Mouse (Mus musculus) liver, adult (tissue): ENCODE results near the gene Tada2b.

Experiments
- GATA4 ChIP-seq: IDR thresholded peaks from 2 replicates; pipeline ENCODE4 v1.6.1; 2014; ENCODE audit warnings: mild to moderate bottlenecking, low read length; ENCODE audit not compliant: insufficient replicate concordance

Gene Tada2b

GRCm38 (mm10) chr5:36427831-36428230, 56.3 kb downstream of the Tada2b start:
- no peak for TF ChIP-seq GATA4

- TF ChIP-seq GATA4: no peak
These were observed 57.7 kb downstream of the Tada2b start for GRCm38 (mm10) chr5:36426404-36426803.

DNA sequence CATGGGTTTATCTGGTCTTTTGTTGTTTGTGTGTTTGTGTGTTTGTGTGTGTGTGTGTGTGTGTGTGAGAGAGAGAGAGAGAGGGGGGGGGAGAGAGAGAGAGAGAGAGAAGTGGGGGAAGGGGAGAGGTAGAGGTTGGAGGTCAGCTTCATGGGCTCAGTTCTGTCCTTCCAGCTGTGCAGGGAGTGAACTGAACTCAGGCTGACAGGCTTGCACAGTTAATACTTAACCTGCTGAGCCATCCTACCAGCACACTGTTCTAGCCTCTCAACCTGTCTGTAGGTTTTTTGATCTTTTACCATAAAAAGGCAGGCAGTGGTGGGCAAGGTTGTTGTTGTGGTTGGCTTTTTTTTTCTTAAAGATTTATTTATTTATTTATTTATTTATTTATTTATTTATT, 59.4 kb downstream of the Tada2b start:
- TF ChIP-seq GATA4: no peak
